Mouse (Mus musculus): ENCODE results near the gene Kcnt2.

The Kcnt2 gene

GRCm38 (mm10) chr1:140378791-140379190 is 132.8 kb downstream of the Kcnt2 start:
- no peak for DNase-seq (ENCODE audit: low read depth, low spot score)

GRCm38 (mm10) chr1:140379526-140379925 is 133.6 kb downstream of the Kcnt2 start:
- no peak for DNase-seq (ENCODE audit: low read depth, low spot score)

GRCm38 (mm10) chr1:140381093-140381492 is 135.1 kb downstream of the Kcnt2 start:
- no peak for DNase-seq (ENCODE audit: low read depth, low spot score)

- DNase-seq (ENCODE audit: low read depth, low spot score): no peak
Measured at GRCm38 (mm10) chr1:140390301-140390700, 144.3 kb downstream of the Kcnt2 start.

GRCm38 (mm10) chr1:140397756-140398155 is 151.8 kb downstream of the Kcnt2 start:
- DNase-seq (ENCODE audit: low read depth, low spot score): no peak

GRCm38 (mm10) chr1:140406631-140407288 is 160.8 kb downstream of the Kcnt2 start:
- no peak for DNase-seq (ENCODE audit: low read depth, low spot score)

- no peak for DNase-seq (ENCODE audit: low read depth, low spot score)
Measured at GRCm38 (mm10) chr1:140415761-140416160, 169.8 kb downstream of the Kcnt2 start.

- DNase-seq (ENCODE audit: low read depth, low spot score): no peak
Measured at GRCm38 (mm10) chr1:140422954-140423353, 177.0 kb downstream of the Kcnt2 start.

GRCm38 (mm10) chr1:140429284-140429850 is 183.4 kb downstream of the Kcnt2 start:
- no peak for DNase-seq (ENCODE audit: low read depth, low spot score)

- DNase-seq (ENCODE audit: low read depth, low spot score): no peak
Measured at GRCm38 (mm10) chr1:140432039-140432438, 186.1 kb downstream of the Kcnt2 start.

- no peak for DNase-seq (ENCODE audit: low read depth, low spot score)
Measured at GRCm38 (mm10) chr1:140434791-140435190, 188.8 kb downstream of the Kcnt2 start.

GRCm38 (mm10) chr1:140438176-140438575 is 192.2 kb downstream of the Kcnt2 start:
- DNase-seq (ENCODE audit: low read depth, low spot score): no peak

GRCm38 (mm10) chr1:140443904-140444303 is 197.9 kb downstream of the Kcnt2 start:
- DNase-seq (ENCODE audit: low read depth, low spot score): no peak

- no peak for DNase-seq (ENCODE audit: low read depth, low spot score)
Measured at GRCm38 (mm10) chr1:140444394-140444793, 198.4 kb downstream of the Kcnt2 start.

GRCm38 (mm10) chr1:140451461-140451860 is 205.5 kb downstream of the Kcnt2 start:
- no peak for DNase-seq (ENCODE audit: low read depth, low spot score)

GRCm38 (mm10) chr1:140451924-140452323 is 206.0 kb downstream of the Kcnt2 start:
- no peak for DNase-seq (ENCODE audit: low read depth, low spot score)

- DNase-seq (ENCODE audit: low read depth, low spot score): no peak
Measured at GRCm38 (mm10) chr1:140455903-140456302, 209.9 kb downstream of the Kcnt2 start.

GRCm38 (mm10) chr1:140456873-140457272 is 210.9 kb downstream of the Kcnt2 start:
- no peak for DNase-seq (ENCODE audit: low read depth, low spot score)

GRCm38 (mm10) chr1:140468315-140468714 is 222.4 kb downstream of the Kcnt2 start:
- DNase-seq (ENCODE audit: low read depth, low spot score): no peak

GRCm38 (mm10) chr1:140469586-140469985 is 223.6 kb downstream of the Kcnt2 start:
- no peak for DNase-seq (ENCODE audit: low read depth, low spot score)

GRCm38 (mm10) chr1:140476921-140477320 is 231.0 kb downstream of the Kcnt2 start:
- DNase-seq (ENCODE audit: low read depth, low spot score): no peak

GRCm38 (mm10) chr1:140484016-140484415 is 238.1 kb downstream of the Kcnt2 start:
- no peak for DNase-seq (ENCODE audit: low read depth, low spot score)

GRCm38 (mm10) chr1:140489816-140490215 is 243.9 kb downstream of the Kcnt2 start:
- no peak for DNase-seq (ENCODE audit: low read depth, low spot score)

GRCm38 (mm10) chr1:140491406-140491805 is 245.4 kb downstream of the Kcnt2 start:
- DNase-seq (ENCODE audit: low read depth, low spot score): no peak

All from c-Kit-negative CD71-positive TER-119-positive erythroid progenitor cells, embryonic 14.5 days (primary cell).